Mouse (Mus musculus): Measurements from ENCODE around the gene Zdhhc18. TPM values are rescaled to one million over a fixed set of nuclear protein-coding genes. Genes with fewer than 3 reads are reported as not detected.

Zdhhc18 gene
- polyA plus RNA-seq, 1 experiment from 2014 or later, result 3.6 TPM

DNA sequence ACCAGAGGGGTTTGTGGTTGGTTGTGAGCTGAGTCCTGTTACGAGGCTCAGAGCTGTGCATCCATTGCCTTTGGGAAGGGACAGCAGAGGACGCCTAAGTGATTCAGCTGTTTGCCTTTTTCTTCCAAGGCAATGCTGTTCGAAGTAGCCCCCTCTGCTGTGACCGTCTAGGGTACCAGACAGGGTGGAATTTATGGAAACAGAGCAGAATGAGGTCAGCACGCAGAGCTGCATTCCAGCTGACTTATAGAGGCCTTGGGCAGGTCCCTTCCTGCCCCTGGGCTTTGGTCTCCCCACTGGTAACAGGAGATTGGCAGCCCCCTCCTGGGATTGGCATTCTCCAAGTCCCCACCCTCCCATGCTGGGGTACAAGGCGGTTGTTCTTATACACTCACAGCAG lies 45.1 kb downstream of the Zdhhc18 start:
- H3K4me1 ChIP-seq (ENCODE audit: control insufficient read depth, insufficient read depth, low read depth, low read length), result peaks cover 5% of the 10 kb centered on the region; the same call in 1 of the 2 replicates
- H3K9ac ChIP-seq (ENCODE audit: low read depth, low read length), result no peak overlapping the region
- 65% methylated on average over 6 of the region's 6 CpGs for WGBS
- H3K36me3 ChIP-seq (ENCODE audit: control insufficient read depth, insufficient read depth, low read length), result peaks cover 3% of the 10 kb centered on the region; the same call in 1 of the 2 replicates
- no peaks in the 10 kb centered on the region for H3K9me3 ChIP-seq (ENCODE audit: control insufficient read depth, low read length)
- peaks cover 23% of the 10 kb centered on the region for H3K27me3 ChIP-seq (replicated peaks; ENCODE audit: control insufficient read depth, insufficient read depth, low read length)
- H3K4me3 ChIP-seq (ENCODE audit: low read length), result no peak overlapping the region
- ATAC-seq, result no peak
- H3K4me2 ChIP-seq (ENCODE audit: low read length), result no peak overlapping the region
- H3K27ac ChIP-seq (ENCODE audit: low read depth, low read length), result no peak overlapping the region

DNA sequence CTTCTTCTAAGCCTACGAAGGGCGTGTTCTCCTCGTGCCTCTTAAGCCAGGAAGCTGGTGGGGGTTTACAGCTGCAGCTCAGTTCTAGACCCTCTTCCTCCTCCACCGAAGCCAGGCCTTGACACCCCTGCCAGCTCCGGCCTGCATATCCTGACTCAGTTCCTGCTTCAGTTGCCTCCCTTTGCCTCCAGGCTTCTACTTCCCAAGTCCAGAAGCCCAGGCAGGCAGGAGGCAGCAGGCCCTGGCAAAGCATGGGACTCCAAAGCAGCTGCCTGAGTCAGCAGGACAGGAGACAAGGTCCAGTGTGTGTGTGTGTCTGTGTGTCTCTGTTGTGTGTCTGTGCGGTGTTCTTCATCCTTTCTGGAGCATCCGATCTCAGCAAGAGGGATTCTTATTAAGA lies 45.8 kb downstream of the Zdhhc18 start:
- Histone ChIP-seq H3K9ac (ENCODE audit: low read depth, low read length) (no peak overlapping the region), H3K4me3 (ENCODE audit: low read length) (no peak overlapping the region), H3K27ac (ENCODE audit: low read depth, low read length) (no peak overlapping the region), H3K4me2 (ENCODE audit: low read length) (no peak overlapping the region), H3K36me3 (ENCODE audit: control insufficient read depth, insufficient read depth, low read length) (peaks cover 3% of the 10 kb centered on the region; the same call in 1 of the 2 replicates), H3K4me1 (ENCODE audit: control insufficient read depth, insufficient read depth, low read depth, low read length) (peaks cover 11% of the 10 kb centered on the region; the same call in 1 of the 2 replicates), H3K9me3 (ENCODE audit: control insufficient read depth, low read length) (no peaks in the 10 kb centered on the region), H3K27me3 (replicated peaks; ENCODE audit: control insufficient read depth, insufficient read depth, low read length) (peaks cover 27% of the 10 kb centered on the region)
- WGBS, result 92% methylated on average over 7 of the region's 7 CpGs
- ATAC-seq, result no peak

DNA sequence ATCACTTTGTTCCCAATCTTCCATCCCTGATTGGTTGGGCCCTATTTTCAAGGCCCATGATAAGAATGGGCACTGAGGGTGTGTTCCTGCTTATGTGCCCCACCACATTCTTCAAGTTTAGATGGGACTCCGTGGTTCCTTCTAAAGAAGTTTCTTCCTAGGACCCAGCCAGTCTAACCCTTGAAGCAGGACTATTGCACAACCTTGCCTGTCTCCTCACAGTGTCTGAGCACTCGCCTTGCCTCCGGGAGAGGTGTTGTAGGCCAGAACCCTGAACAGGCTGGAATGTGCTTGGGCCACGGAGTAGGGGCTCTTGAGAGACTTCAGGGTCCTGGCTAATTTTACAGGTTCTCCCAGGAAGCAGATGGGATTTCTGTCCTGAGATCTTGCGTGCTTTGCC lies 46.9 kb downstream of the Zdhhc18 start:
- no peak overlapping the region for H3K27ac ChIP-seq (ENCODE audit: low read depth, low read length)
- WGBS, result 90% methylated on average over 5 of the region's 5 CpGs
- no peak overlapping the region for H3K4me3 ChIP-seq (ENCODE audit: low read length)
- no peak overlapping the region for H3K4me2 ChIP-seq (ENCODE audit: low read length)
- no peaks in the 10 kb centered on the region for H3K9me3 ChIP-seq (ENCODE audit: control insufficient read depth, low read length)
- peaks cover 36% of the 10 kb centered on the region for H3K27me3 ChIP-seq (replicated peaks; ENCODE audit: control insufficient read depth, insufficient read depth, low read length)
- ATAC-seq, result no peak
- H3K4me1 ChIP-seq (ENCODE audit: control insufficient read depth, insufficient read depth, low read depth, low read length), result peaks cover 11% of the 10 kb centered on the region; the same call in 1 of the 2 replicates
- H3K9ac ChIP-seq (ENCODE audit: low read depth, low read length), result no peak overlapping the region
- peaks cover 3% of the 10 kb centered on the region; the same call in 1 of the 2 replicates for H3K36me3 ChIP-seq (ENCODE audit: control insufficient read depth, insufficient read depth, low read length)

DNA sequence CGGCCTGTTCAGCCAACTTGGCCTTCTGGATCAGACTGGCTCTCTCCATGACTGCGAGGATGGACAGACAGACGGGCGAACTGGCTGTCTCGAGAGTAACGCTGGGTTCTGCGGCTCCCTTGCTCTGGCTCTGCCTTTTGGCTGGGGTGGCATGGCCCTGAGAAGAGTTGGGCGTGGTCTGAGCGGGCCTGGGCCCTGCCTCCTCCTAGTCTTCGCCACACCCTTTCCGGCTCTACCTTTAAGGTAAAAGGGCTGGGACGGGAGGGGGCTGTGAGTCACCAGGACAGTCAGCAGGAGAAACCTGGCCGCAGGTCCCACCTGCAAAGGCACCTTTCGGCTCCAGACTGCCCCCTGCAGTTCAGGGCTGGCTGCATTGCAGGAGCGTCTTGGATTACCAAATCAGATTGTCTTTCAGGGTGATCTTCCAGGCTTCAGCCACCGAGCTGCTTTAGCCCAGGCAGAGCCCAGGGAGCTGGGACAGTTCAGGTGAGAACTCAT lies 48.2 kb downstream of the Zdhhc18 start, which contains the start of gene Sfn:
Sfn (minus strand) TSS at position 448 of the 498 bp plus-strand sequence.
- Histone ChIP-seq H3K9ac (ENCODE audit: low read depth, low read length) (no peak within 1 kb of the TSS), H3K9me3 (ENCODE audit: control insufficient read depth, low read length) (no peaks in the 10 kb centered on the region), H3K36me3 (ENCODE audit: control insufficient read depth, insufficient read depth, low read length) (peaks cover 3% of the 10 kb centered on the region; the same call in 1 of the 2 replicates), H3K4me1 (ENCODE audit: control insufficient read depth, insufficient read depth, low read depth, low read length) (peaks cover 11% of the 10 kb centered on the region; the same call in 1 of the 2 replicates), H3K4me3 (ENCODE audit: low read length) (peak within 1 kb of the TSS; percentile 5; the same call in 1 of the 2 replicates), H3K27ac (ENCODE audit: low read depth, low read length) (no peak within 1 kb of the TSS), H3K27me3 (replicated peaks; ENCODE audit: control insufficient read depth, insufficient read depth, low read length) (peaks cover 40% of the 10 kb centered on the region), H3K4me2 (ENCODE audit: low read length) (no peak within 1 kb of the TSS)
- WGBS, result 3% methylated on average over 16 of the region's 16 CpGs
- ATAC-seq, result no peak

DNA sequence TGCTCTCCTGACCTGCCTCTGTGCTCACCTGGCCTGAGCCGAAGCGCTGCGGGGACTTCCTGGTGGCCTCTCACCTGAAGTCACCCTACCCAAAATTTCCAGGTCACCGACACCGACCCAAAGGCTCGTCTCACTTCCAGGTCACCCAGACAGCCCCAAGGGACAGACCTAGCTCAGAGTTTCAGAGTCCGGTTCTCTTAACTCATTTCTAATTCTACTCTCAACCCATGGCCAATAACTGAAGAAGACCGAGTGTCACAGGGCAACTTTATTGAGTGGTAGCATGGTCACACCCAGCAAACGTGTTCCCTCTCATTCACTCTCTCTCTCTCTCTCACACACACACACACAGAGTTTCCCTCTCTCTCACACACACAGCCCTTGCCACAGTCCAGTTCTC lies 49.6 kb downstream of the Zdhhc18 start:
- no peak for ATAC-seq
- no peak overlapping the region for H3K27ac ChIP-seq (ENCODE audit: low read depth, low read length)
- WGBS, result 17% methylated on average over 9 of the region's 9 CpGs
- H3K4me3 ChIP-seq (ENCODE audit: low read length), result peak overlapping the region; percentile 46
- peak overlapping the region; percentile 77 for H3K4me2 ChIP-seq (ENCODE audit: low read length)
- peak overlapping the region; percentile 33; the same call in 1 of the 2 replicates for H3K9ac ChIP-seq (ENCODE audit: low read depth, low read length)
- no peaks in the 10 kb centered on the region for H3K36me3 ChIP-seq (ENCODE audit: control insufficient read depth, insufficient read depth, low read length)
- peaks cover 40% of the 10 kb centered on the region for H3K27me3 ChIP-seq (replicated peaks; ENCODE audit: control insufficient read depth, insufficient read depth, low read length)
- H3K4me1 ChIP-seq (ENCODE audit: control insufficient read depth, insufficient read depth, low read depth, low read length), result peaks cover 11% of the 10 kb centered on the region; the same call in 1 of the 2 replicates
- H3K9me3 ChIP-seq (ENCODE audit: control insufficient read depth, low read length), result no peaks in the 10 kb centered on the region

DNA sequence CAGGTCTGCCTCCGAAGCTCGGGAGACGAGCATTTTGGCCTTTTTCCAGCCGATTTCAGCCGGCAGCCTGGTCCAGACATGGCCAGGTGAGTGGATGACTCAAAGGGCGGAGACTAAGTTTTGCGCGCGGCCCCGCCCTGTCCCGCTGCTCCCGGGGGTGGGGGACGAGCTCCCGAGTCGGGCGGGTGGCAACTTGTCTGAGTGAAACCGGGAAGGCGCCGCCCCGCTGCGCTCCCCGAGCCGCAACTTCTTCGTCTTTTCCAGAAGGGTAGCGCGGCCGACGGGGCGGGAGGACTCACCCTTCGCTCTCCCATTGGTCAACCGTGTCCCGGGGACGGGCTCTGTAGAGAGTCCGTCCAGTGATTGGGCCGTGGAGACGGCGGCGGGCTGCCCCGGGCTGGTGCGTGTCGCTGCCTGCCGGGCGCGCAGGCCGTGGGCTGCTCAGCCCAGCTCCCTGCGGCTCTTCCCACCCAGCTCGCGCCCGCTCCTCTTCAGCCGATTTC lies 50.3 kb downstream of the Zdhhc18 start:
- WGBS, result 0% methylated on average over 45 of the region's 50 CpGs
- H3K27ac ChIP-seq (ENCODE audit: low read depth, low read length), result no peak overlapping the region
- H3K27me3 ChIP-seq (replicated peaks; ENCODE audit: control insufficient read depth, insufficient read depth, low read length), result peaks cover 40% of the 10 kb centered on the region
- H3K4me1 ChIP-seq (ENCODE audit: control insufficient read depth, insufficient read depth, low read depth, low read length), result peaks cover 11% of the 10 kb centered on the region; the same call in 1 of the 2 replicates
- no peaks in the 10 kb centered on the region for H3K9me3 ChIP-seq (ENCODE audit: control insufficient read depth, low read length)
- ATAC-seq, result peak; percentile 93
- H3K4me3 ChIP-seq (ENCODE audit: low read length), result peak overlapping the region; percentile 46
- H3K9ac ChIP-seq (ENCODE audit: low read depth, low read length), result peak overlapping the region; percentile 33
- H3K36me3 ChIP-seq (ENCODE audit: control insufficient read depth, insufficient read depth, low read length), result no peaks in the 10 kb centered on the region
- H3K4me2 ChIP-seq (ENCODE audit: low read length), result peak overlapping the region; percentile 77

DNA sequence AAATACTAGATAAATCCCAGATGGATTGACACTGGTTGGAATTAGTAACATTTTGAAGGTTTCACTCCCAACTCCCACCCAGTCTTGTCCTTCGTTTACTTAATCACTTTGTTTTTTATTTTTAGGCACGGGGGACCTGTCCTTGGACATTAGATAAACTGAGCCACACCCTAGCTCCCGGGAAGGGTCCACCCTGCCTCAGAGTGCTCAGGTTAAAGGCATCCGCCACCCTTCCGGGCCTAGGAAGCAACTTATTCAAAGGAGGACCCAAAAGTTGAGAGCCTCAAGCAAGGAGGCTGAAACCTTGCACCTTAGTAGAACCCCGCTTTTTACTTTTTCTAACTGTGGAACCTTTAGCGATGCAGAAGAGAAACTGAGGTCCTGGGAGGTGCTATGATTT lies 50.8 kb downstream of the Zdhhc18 start:
- WGBS, result 29% methylated on average over 7 of the region's 7 CpGs

DNA sequence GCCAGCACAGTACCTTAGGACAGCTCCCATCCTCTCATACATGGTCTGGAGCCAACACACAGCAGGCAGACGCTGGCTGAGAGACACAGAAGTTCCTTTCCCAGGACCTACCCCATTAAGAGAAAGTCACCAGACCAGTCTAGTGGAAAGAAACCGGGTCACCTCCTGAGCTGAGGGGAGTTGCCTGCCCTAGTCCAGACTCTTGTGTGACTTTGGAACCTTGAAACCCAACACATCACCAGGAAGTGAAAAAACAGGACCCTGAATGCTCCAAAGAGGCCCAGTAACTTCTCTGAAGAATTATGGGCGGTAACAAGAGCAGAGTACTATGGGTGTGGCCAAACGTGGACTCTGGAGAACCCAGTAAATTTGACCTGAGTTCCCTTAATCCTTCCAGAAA lies 51.3 kb downstream of the Zdhhc18 start:
- peaks cover 11% of the 10 kb centered on the region; the same call in 1 of the 2 replicates for H3K4me1 ChIP-seq (ENCODE audit: control insufficient read depth, insufficient read depth, low read depth, low read length)
- no peaks in the 10 kb centered on the region for H3K9me3 ChIP-seq (ENCODE audit: control insufficient read depth, low read length)

More for the DNA sequence above, 50.8 kb downstream of the Zdhhc18 start:
- Histone ChIP-seq H3K27ac (ENCODE audit: low read depth, low read length) (no peak overlapping the region), H3K4me3 (ENCODE audit: low read length) (peak overlapping the region; percentile 46), H3K4me1 (ENCODE audit: control insufficient read depth, insufficient read depth, low read depth, low read length) (peaks cover 11% of the 10 kb centered on the region; the same call in 1 of the 2 replicates), H3K36me3 (ENCODE audit: control insufficient read depth, insufficient read depth, low read length) (no peaks in the 10 kb centered on the region), H3K9ac (ENCODE audit: low read depth, low read length) (peak overlapping the region; percentile 33; the same call in 1 of the 2 replicates), H3K27me3 (replicated peaks; ENCODE audit: control insufficient read depth, insufficient read depth, low read length) (peaks cover 40% of the 10 kb centered on the region), H3K4me2 (ENCODE audit: low read length) (peak overlapping the region; percentile 77), H3K9me3 (ENCODE audit: control insufficient read depth, low read length) (no peaks in the 10 kb centered on the region)
- no peak for ATAC-seq

DNA sequence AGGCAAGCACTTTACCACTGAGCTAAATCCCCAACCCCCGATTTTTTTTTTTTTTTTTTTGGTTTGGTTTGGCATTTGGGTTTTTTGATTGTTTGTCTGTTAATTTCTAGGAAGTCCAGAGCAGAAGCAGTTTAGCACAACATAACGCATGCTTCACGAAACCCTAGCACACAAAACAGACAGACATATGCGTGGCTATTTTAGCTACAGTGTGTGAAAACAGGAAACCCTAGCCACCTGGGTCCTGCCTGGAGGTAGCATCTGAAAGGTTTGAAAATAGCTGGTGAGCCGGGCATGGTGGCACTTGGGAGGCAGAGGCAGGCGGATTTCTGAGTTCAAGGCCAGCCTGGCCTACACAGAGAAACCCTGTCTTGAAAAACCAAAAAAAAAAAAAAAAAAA lies 53.9 kb downstream of the Zdhhc18 start:
- no peak overlapping the region for H3K9ac ChIP-seq (ENCODE audit: low read depth, low read length)
- no peak overlapping the region for H3K4me2 ChIP-seq (ENCODE audit: low read length)
- H3K9me3 ChIP-seq (ENCODE audit: control insufficient read depth, low read length), result no peaks in the 10 kb centered on the region
- peaks cover 24% of the 10 kb centered on the region for H3K27me3 ChIP-seq (replicated peaks; ENCODE audit: control insufficient read depth, insufficient read depth, low read length)
- no peak overlapping the region for H3K4me3 ChIP-seq (ENCODE audit: low read length)
- 84% methylated on average over 6 of the region's 6 CpGs for WGBS
- H3K36me3 ChIP-seq (ENCODE audit: control insufficient read depth, insufficient read depth, low read length), result peaks cover 4% of the 10 kb centered on the region; the same call in 1 of the 2 replicates
- H3K4me1 ChIP-seq (ENCODE audit: control insufficient read depth, insufficient read depth, low read depth, low read length), result peaks cover 9% of the 10 kb centered on the region; the same call in 1 of the 2 replicates
- no peak for ATAC-seq
- H3K27ac ChIP-seq (ENCODE audit: low read depth, low read length), result no peak overlapping the region

More for the DNA sequence above, 51.3 kb downstream of the Zdhhc18 start:
- H3K4me2 ChIP-seq (ENCODE audit: low read length), result no peak overlapping the region
- H3K36me3 ChIP-seq (ENCODE audit: control insufficient read depth, insufficient read depth, low read length), result no peaks in the 10 kb centered on the region
- no peak overlapping the region for H3K4me3 ChIP-seq (ENCODE audit: low read length)
- no peak for ATAC-seq
- H3K27ac ChIP-seq (ENCODE audit: low read depth, low read length), result no peak overlapping the region
- peaks cover 40% of the 10 kb centered on the region for H3K27me3 ChIP-seq (replicated peaks; ENCODE audit: control insufficient read depth, insufficient read depth, low read length)
- 45% methylated on average over 4 of the region's 4 CpGs for WGBS
- no peak overlapping the region for H3K9ac ChIP-seq (ENCODE audit: low read depth, low read length)
